Mouse (Mus musculus) CH12.LX (cell line): Measurements from ENCODE around the gene Gdpd1. TPM values are rescaled to one million over a fixed set of nuclear protein-coding genes. Genes with fewer than 3 reads are reported as not detected.

Experiments
- DNase-seq: peaks from one replicate; pipeline ENCODE4 v3.0.0-alpha.2; 2013; ENCODE audit errors: extremely low read depth
- H3K27ac ChIP-seq: 2 replicates; pipeline ENCODE4 v1.5.1; 2012; ENCODE audit warnings: low read depth, mild to moderate bottlenecking, control low read depth, moderate library complexity; ENCODE audit not compliant: insufficient read depth
- H3K27me3 ChIP-seq: replicated peaks from 2 replicates; pipeline ENCODE3; 2012; ENCODE audit warnings: inconsistent platforms
- H3K36me3 ChIP-seq, 2 experiments: replicated peaks in 1 of 2; 2 replicates each; pipeline versions ENCODE3 to v1.6.1; 2012; ENCODE audit warnings: inconsistent platforms in 1 of 2, low read length in 1 of 2, mild to moderate bottlenecking in 1 of 2, mixed read lengths in 1 of 2, moderate library complexity in 1 of 2; ENCODE audit not compliant: control insufficient read depth in 1 of 2, insufficient read depth in 1 of 2
- H3K4me1 ChIP-seq, 2 experiments: 2 replicates each; pipeline ENCODE4 v1.6.1; 2012; ENCODE audit warnings: inconsistent platforms in 1 of 2, moderate library complexity in 1 of 2; ENCODE audit not compliant: insufficient read depth in 2 of 2, control insufficient read depth in 1 of 2
- H3K4me2 ChIP-seq: 2 replicates; pipeline ENCODE4 v1.6.1; 2012; ENCODE audit warnings: low read depth, mild to moderate bottlenecking, control low read depth; ENCODE audit not compliant: poor library complexity, insufficient read depth, severe bottlenecking
- H3K4me3 ChIP-seq, 3 experiments: fragments of 150-350 bp in 1 of 3; sonication (generic) in 1 of 3; replicated peaks in 1 of 3; 2 replicates each; pipeline versions ENCODE3 to v1.5.1; 2011 to 2012; ENCODE audit warnings: low read depth in 2 of 3, low read length in 2 of 3, mild to moderate bottlenecking in 2 of 3, moderate library complexity in 2 of 3, control low read depth in 1 of 3, improper control_type of control experiment in 1 of 3, inconsistent platforms in 1 of 3, mixed read lengths in 1 of 3; ENCODE audit not compliant: poor library complexity in 1 of 3
- H3K79me2 ChIP-seq: replicated peaks from 2 replicates; pipeline ENCODE4 v1.6.1; 2012; ENCODE audit warnings: mild to moderate bottlenecking, moderate library complexity; ENCODE audit not compliant: control insufficient read depth, poor library complexity, insufficient read depth, severe bottlenecking; ENCODE audit errors: extremely low read depth
- H3K9ac ChIP-seq: 2 replicates; pipeline ENCODE4 v1.6.1; 2012; ENCODE audit warnings: low read depth, mild to moderate bottlenecking, control low read depth, moderate library complexity; ENCODE audit not compliant: insufficient read depth
- H3K9me3 ChIP-seq: replicated peaks from 2 replicates; pipeline ENCODE3; 2012; ENCODE audit warnings: low read length, inconsistent platforms, mixed read lengths
- BHLHE40 ChIP-seq: IDR thresholded peaks from 2 replicates; pipeline ENCODE4 v1.6.1; 2011; ENCODE audit warnings: mild to moderate bottlenecking, low read depth, low read length, improper control_type of control experiment
- E2F4 ChIP-seq: IDR thresholded peaks from 2 replicates; pipeline ENCODE4 v1.6.1; 2011; ENCODE audit warnings: low read depth, low read length, improper control_type of control experiment; ENCODE audit not compliant: insufficient replicate concordance
- ELF1 ChIP-seq: IDR thresholded peaks from 2 replicates; pipeline ENCODE4 v1.6.1; 2014; ENCODE audit warnings: low read depth, mild to moderate bottlenecking, inconsistent platforms, low read length, improper control_type of control experiment
- EP300 ChIP-seq: IDR thresholded peaks from 2 replicates; pipeline ENCODE4 v1.6.1; 2011; ENCODE audit warnings: low read length, improper control_type of control experiment
- ETS1 ChIP-seq: conservative IDR thresholded peaks from 2 replicates; pipeline ENCODE4 v1.6.1; 2012; ENCODE audit warnings: low read depth, mild to moderate bottlenecking, inconsistent platforms, low read length, improper control_type of control experiment, moderate library complexity
- GABPA ChIP-seq: IDR thresholded peaks from 2 replicates; pipeline ENCODE4 v1.6.1; 2012; ENCODE audit warnings: low read depth, low read length, improper control_type of control experiment, inconsistent platforms; ENCODE audit not compliant: insufficient replicate concordance
- HCFC1 ChIP-seq: IDR thresholded peaks from 2 replicates; pipeline ENCODE4 v1.6.1; 2012; ENCODE audit warnings: low read depth, mild to moderate bottlenecking, inconsistent platforms, low read length, improper control_type of control experiment
- JUN ChIP-seq: IDR thresholded peaks from 2 replicates; pipeline ENCODE4 v1.6.1; 2011; ENCODE audit warnings: low read depth, mild to moderate bottlenecking, low read length, improper control_type of control experiment, moderate library complexity; ENCODE audit not compliant: insufficient read depth
- JUND ChIP-seq: conservative IDR thresholded peaks from 2 replicates; pipeline ENCODE4 v1.6.1; 2011; ENCODE audit warnings: low read depth, low read length, improper control_type of control experiment
- MAX ChIP-seq: IDR thresholded peaks from 2 replicates; pipeline ENCODE4 v1.6.1; 2011; ENCODE audit warnings: low read length, improper control_type of control experiment
- MAZ ChIP-seq: IDR thresholded peaks from 2 replicates; pipeline ENCODE4 v1.6.1; 2012; ENCODE audit warnings: low read depth, mild to moderate bottlenecking, inconsistent platforms, low read length, improper control_type of control experiment, moderate library complexity
- MEF2A ChIP-seq: IDR thresholded peaks from 2 replicates; pipeline ENCODE4 v1.6.1; 2014; ENCODE audit warnings: low read depth, mild to moderate bottlenecking, inconsistent platforms, low read length, improper control_type of control experiment, borderline replicate concordance
- MXI1 ChIP-seq: IDR thresholded peaks from 2 replicates; pipeline ENCODE4 v1.6.1; 2011; ENCODE audit warnings: mild to moderate bottlenecking, low read depth, low read length, improper control_type of control experiment
- MYC ChIP-seq: IDR thresholded peaks from 2 replicates; pipeline ENCODE4 v1.6.1; 2011; ENCODE audit warnings: low read depth, mild to moderate bottlenecking, improper control_type of control experiment, low read length
- NELFE ChIP-seq: IDR thresholded peaks from 2 replicates; pipeline ENCODE4 v1.6.1; 2011; ENCODE audit warnings: low read depth, low read length, improper control_type of control experiment
- POLR2A ChIP-seq: IDR thresholded peaks from 2 replicates; pipeline ENCODE4 v1.6.1; 2011; ENCODE audit warnings: low read depth, mild to moderate bottlenecking, improper control_type of control experiment, low read length
- POLR2AphosphoS2 ChIP-seq: IDR thresholded peaks from 2 replicates; pipeline ENCODE4 v1.6.1; 2011; ENCODE audit warnings: low read depth, low read length, improper control_type of control experiment
- RAD21 ChIP-seq: IDR thresholded peaks from 2 replicates; pipeline ENCODE4 v1.6.1; 2011; ENCODE audit warnings: low read depth, mild to moderate bottlenecking, low read length, improper control_type of control experiment, moderate library complexity
- RCOR1 ChIP-seq: conservative IDR thresholded peaks from 2 replicates; pipeline ENCODE4 v1.6.1; 2012; ENCODE audit warnings: low read depth, mild to moderate bottlenecking, inconsistent platforms, low read length, improper control_type of control experiment
- TBP ChIP-seq: conservative IDR thresholded peaks from 2 replicates; pipeline ENCODE4 v1.6.1; 2011; ENCODE audit warnings: low read depth, low read length, improper control_type of control experiment
- ZC3H11A ChIP-seq: IDR thresholded peaks from 2 replicates; pipeline ENCODE4 v1.6.1; 2012; ENCODE audit warnings: low read depth, mild to moderate bottlenecking, inconsistent platforms, low read length, improper control_type of control experiment
- dilution Hi-C: fragments of 300-500 bp; cut with MboI; formaldehyde crosslinking; loops from 2 replicates; pipeline ENCODE4 v1.14.3; 2020; ENCODE audit warnings: low sequenced_read_pairs; ENCODE audit not compliant: extremely low pct_unique_long_range_greater_than_20kb, extremely low pct_ligation_motif_present
- in situ Hi-C: fragments of 300-500 bp; cut with MboI; formaldehyde crosslinking; loops from 3 replicates; pipeline ENCODE4 v1.14.3; 2019; ENCODE audit warnings: low sequenced_read_pairs, low pct_ligation_motif_present, low pct_unique_long_range_greater_than_20kb, mixed read lengths
- polyA plus RNA-seq: library from polyadenylated mRNA; unstranded; fragments of >175 nt; gene quantifications from 2 replicates; pipeline ENCODE4 v1.2.1, GENCODE M21; 2012; ENCODE audit warnings: low read depth; ENCODE audit not compliant: insufficient read length
- total RNA-seq, 2 experiments: library from RNA; depleted of rRNA; stranded (reverse); fragments of 300-350 nt in 1 of 2; fragments of >200 nt in 1 of 2; gene quantifications; 2 replicates each; pipeline ENCODE4 v1.2.3; 2012 to 2014

Gdpd1 gene
- total and polyA plus RNA-seq, 3 experiments = 2.3 to 3.9 (median 2.7) TPM

- H3K9me3 ChIP-seq = no peaks in the 10 kb centered on the region
- peaks cover 4 to 20% of the 10 kb centered on the region in 2 experiments; a peak in 3 of 4 replicates for H3K4me1 ChIP-seq
- H3K4me2 ChIP-seq = no peak overlapping the region
- no peak overlapping the region for H3K4me3 ChIP-seq
- H3K9ac ChIP-seq = no peak overlapping the region
- dilution Hi-C loops (no loop called here), in situ Hi-C loops (no loop called here)
- H3K36me3 ChIP-seq = no peaks in the 10 kb centered on the region
- no peaks in the 10 kb centered on the region for H3K27me3 ChIP-seq
- DNase-seq = no peak
- H3K79me2 ChIP-seq = no peaks in the 10 kb centered on the region
- no peak overlapping the region for H3K27ac ChIP-seq
- no peak for TF ChIP-seq NELFE
- TF ChIP-seq MAZ = no peak
- TF ChIP-seq HCFC1 = no peak
- no peak for TF ChIP-seq RAD21
- no peak for TF ChIP-seq POLR2A
- TF ChIP-seq ELF1 = no peak
- no peak for TF ChIP-seq MYC
- TF ChIP-seq E2F4 = no peak
- no peak for TF ChIP-seq EP300
- TF ChIP-seq MEF2A = no peak
Observed at GRCm38 (mm10) chr11:87028212-87028611, 45.6 kb downstream of the Gdpd1 start.

GRCm38 (mm10) chr11:87026096-87026875, 47.6 kb downstream of the Gdpd1 start:
- no peak for DNase-seq
- Histone ChIP-seq H3K9ac (no peak overlapping the region), H3K4me1 (peaks cover 4 to 20% of the 10 kb centered on the region in 2 experiments; a peak in 3 of 4 replicates), H3K27ac (no peak overlapping the region), H3K4me2 (no peak overlapping the region), H3K27me3 (no peaks in the 10 kb centered on the region), H3K79me2 (no peaks in the 10 kb centered on the region), H3K9me3 (peaks cover 3% of the 10 kb centered on the region), H3K4me3 (no peak overlapping the region), H3K36me3 (no peaks in the 10 kb centered on the region)
- dilution Hi-C loops = no loop called here
- TF ChIP-seq MAX (no peak), BHLHE40 (no peak), ELF1 (no peak), EP300 (no peak), ZC3H11A (no peak), ETS1 (no peak), TBP (no peak), JUN (no peak), MXI1 (no peak), GABPA (no peak), E2F4 (no peak), RCOR1 (no peak), POLR2AphosphoS2 (no peak), JUND (no peak)
- in situ Hi-C loops = no loop called here
